ENCODE assay signal across 8 mouse cellular contexts in the genomic region with DNA sequence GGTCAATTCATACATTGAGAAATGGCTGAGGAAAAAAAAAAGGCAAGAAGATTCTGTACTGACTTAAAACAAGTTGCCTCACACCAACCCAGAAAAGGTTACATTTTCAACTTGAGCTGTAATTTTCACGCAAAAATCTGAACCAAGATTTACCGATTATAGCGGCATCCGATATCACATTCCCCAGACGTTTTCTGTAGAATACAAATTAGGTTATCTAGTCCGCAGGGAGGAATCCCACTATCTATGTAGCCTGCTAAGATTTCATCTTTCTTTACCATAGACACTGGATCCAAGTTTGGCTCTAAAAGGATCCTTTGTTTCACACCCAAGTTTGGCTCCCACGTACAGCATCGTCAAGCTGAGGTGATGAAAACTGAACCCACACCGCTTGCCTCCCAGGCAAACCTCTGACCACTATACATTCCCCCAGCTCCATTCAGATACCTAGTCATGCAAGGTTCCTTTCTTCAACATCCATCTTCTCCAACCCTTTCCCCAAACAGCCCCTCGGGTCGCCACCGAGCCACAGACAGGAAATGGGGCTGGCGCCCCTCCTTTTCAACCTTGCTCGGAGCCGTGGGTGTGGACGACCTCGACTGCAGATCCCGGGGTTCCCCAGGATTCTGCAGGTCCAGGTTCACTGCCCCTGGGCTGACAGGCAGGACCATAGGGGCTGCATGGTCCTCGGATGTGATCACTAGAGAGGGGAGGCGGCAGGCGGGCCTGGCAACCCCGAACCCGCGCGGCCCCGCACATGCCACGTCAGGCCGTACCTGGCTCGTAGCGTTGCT. TPM values are rescaled to one million over a fixed set of nuclear protein-coding genes. Genes with fewer than 3 reads are reported as not detected.
A peak's percentile ranks its signal among the peaks of the same experiment; 100 is the strongest.
DNase-seq lines count a peak whose midpoint lies in the region; ATAC-seq and TF ChIP-seq lines count a peak whose summit lies in the region.

No protein-coding gene starts in this region.

- intact Hi-C loops in heart, postnatal 14 days (cut with DNase I), result loop anchor here (5.0 kb wide), 3 partner anchors 38 to 273 kb away; no protein-coding TSS in a partner anchor
- intact Hi-C loops in left cerebral cortex, postnatal 10 days (cut with DNase I), result loop anchor here (5.0 kb wide), 2 partner anchors 38 to 273 kb away; no protein-coding TSS in a partner anchor

- WGBS in heart, postnatal 0 days, result 1% methylated on average over 30 of the region's 30 CpGs
- 2% methylated on average over 30 of the region's 30 CpGs for WGBS in forebrain, embryonic 14.5 days
- under 1% methylated on average over 30 of the region's 30 CpGs for WGBS in liver, postnatal 0 days (ENCODE audit: insufficient replicate concordance)

- H3K27me3 ChIP-seq in heart, postnatal 0 days (ENCODE audit: control insufficient read depth, insufficient read depth, low read length), result no peaks in the 10 kb centered on the region
- no peaks in the 10 kb centered on the region for H3K27me3 ChIP-seq in forebrain, embryonic 14.5 days (replicated peaks; ENCODE audit: control insufficient read depth, insufficient read depth, low read length)
- H3K27me3 ChIP-seq in liver, postnatal 0 days (ENCODE audit: insufficient read depth, low read length), result no peaks in the 10 kb centered on the region

- peak overlapping the region; percentile 94 for H3K4me2 ChIP-seq in heart, postnatal 0 days (ENCODE audit: low read depth, low read length)
- peak overlapping the region; percentile 72 for H3K4me2 ChIP-seq in forebrain, embryonic 14.5 days (ENCODE audit: low read length)
- H3K4me2 ChIP-seq in liver, postnatal 0 days (ENCODE audit: low read depth, low read length), result peak overlapping the region; percentile 82

- TF ChIP-seq CTCF in heart, postnatal 0 days (IDR thresholded peaks at IDR 0.05; ENCODE audit: low read depth), result no peak
- no peak for TF ChIP-seq CTCF in liver, postnatal 0 days (IDR thresholded peaks at IDR 0.05; ENCODE audit: low read depth)

- H3K4me3 ChIP-seq in heart, postnatal 0 days (ENCODE audit: low read depth, low read length), result peak overlapping the region; percentile 76
- H3K4me3 ChIP-seq in forebrain, embryonic 14.5 days (ENCODE audit: low read depth, low read length), result peak overlapping the region; percentile 97
- H3K4me3 ChIP-seq in liver, postnatal 0 days (ENCODE audit: low read depth, low read length), result peak overlapping the region; percentile 71

- TF ChIP-seq EP300 in heart, postnatal 0 days (IDR thresholded peaks at IDR 0.05; ENCODE audit: low read depth), result no peak
- no peak for TF ChIP-seq EP300 in liver, postnatal 0 days (IDR thresholded peaks at IDR 0.05; ENCODE audit: low read depth)

- no peaks in the 10 kb centered on the region for H3K9me3 ChIP-seq in heart, postnatal 0 days (replicated peaks; ENCODE audit: control insufficient read depth, low read length)
- no peaks in the 10 kb centered on the region for H3K9me3 ChIP-seq in forebrain, embryonic 14.5 days (replicated peaks; ENCODE audit: control insufficient read depth, low read length)
- no peaks in the 10 kb centered on the region for H3K9me3 ChIP-seq in liver, postnatal 0 days (ENCODE audit: low read length)

- H3K27ac ChIP-seq in heart, postnatal 0 days (ENCODE audit: low read depth), result peak overlapping the region; percentile 71
- H3K27ac ChIP-seq in forebrain, embryonic 14.5 days (ENCODE audit: low read depth, low read length), result peak overlapping the region; percentile 89
- peak overlapping the region; percentile 66 for H3K27ac ChIP-seq in liver, postnatal 0 days (ENCODE audit: low read depth)

- no peaks in the 10 kb centered on the region for H3K36me3 ChIP-seq in heart, postnatal 0 days (replicated peaks; ENCODE audit: control insufficient read depth, insufficient read depth, low read length)
- H3K36me3 ChIP-seq in forebrain, embryonic 14.5 days (ENCODE audit: control insufficient read depth, insufficient read depth, low read length), result no peaks in the 10 kb centered on the region
- no peaks in the 10 kb centered on the region for H3K36me3 ChIP-seq in liver, postnatal 0 days (replicated peaks; ENCODE audit: insufficient read depth, low read length)

- H3K9ac ChIP-seq in heart, postnatal 0 days (replicated peaks; ENCODE audit: low read depth, low read length), result peak overlapping the region; percentile 81
- H3K9ac ChIP-seq in forebrain, embryonic 14.5 days (ENCODE audit: low read length), result peak overlapping the region; percentile 96
- peak overlapping the region; percentile 70 for H3K9ac ChIP-seq in liver, postnatal 0 days (replicated peaks)

- no peak for DNase-seq in heart, postnatal 0 days (ENCODE audit: low spot score)
- DNase-seq in heart, postnatal 14 days, result no peak
- peak; percentile 55 for DNase-seq in NIH3T3 (ENCODE audit: low read depth)
- DNase-seq in forebrain, embryonic 14.5 days (ENCODE audit: low spot score), result peak; percentile 38
- DNase-seq in liver, postnatal 0 days, result no peak
- no peak for DNase-seq in B cell, adult 2 months
- DNase-seq in kidney, adult 8-10 months, result no peak
- DNase-seq in left cerebral cortex, postnatal 10 days (ENCODE audit: extremely low spot score in 1 of 2, low spot score in 2 of 2), result no peak

- no peak; the same call in 1 of the 2 replicates for ATAC-seq in heart, postnatal 0 days (ENCODE audit: insufficient read depth, low read depth)
- no peak for ATAC-seq in forebrain, embryonic 14.5 days
- ATAC-seq in liver, postnatal 0 days, result peak; percentile 9

- peaks cover 8% of the 10 kb centered on the region; the same call in 1 of the 2 replicates for H3K4me1 ChIP-seq in heart, postnatal 0 days (ENCODE audit: control insufficient read depth, insufficient read depth)
- H3K4me1 ChIP-seq in forebrain, embryonic 14.5 days (ENCODE audit: control insufficient read depth, insufficient read depth, low read length), result peaks cover 9% of the 10 kb centered on the region
- peaks cover 12% of the 10 kb centered on the region for H3K4me1 ChIP-seq in liver, postnatal 0 days (ENCODE audit: insufficient read depth)

RNA-seq across cellular contexts. Expression of a gene that starts 0.5 kb away (rescaled TPM):
- total RNA-seq in heart, postnatal 0 days (2014; rRNA removed; ENCODE audit: low replicate concordance), result 3.9 and 11.7 TPM in 2 replicates
- polyA plus RNA-seq in heart, postnatal 0 days (2015; fragmentation: Nextera tagmentation; extraction: Ambion mirVana), result 20.4 and 20.6 TPM in 2 replicates
- total RNA-seq in heart, postnatal 14 days (2021), result 10 to 100 TPM; 10.0 to 12.5 TPM
- 42.7 and 52.7 TPM in 2 replicates for polyA plus RNA-seq in forebrain, embryonic 14.5 days (2014; fragmentation: Nextera tagmentation; extraction: Ambion mirVana)
- polyA plus RNA-seq in liver, postnatal 0 days (2015; fragmentation: Nextera tagmentation; extraction: Ambion mirVana), result 11.2 and 11.4 TPM in 2 replicates
- total RNA-seq in left cerebral cortex, postnatal 10 days (2021), result 10 to 100 TPM; 18.9 to 19.1 TPM

RNA-seq across cellular contexts. Expression of a gene that starts 0.8 kb away (rescaled TPM):
- total RNA-seq in heart, postnatal 0 days (2014; rRNA removed; ENCODE audit: low replicate concordance), result 3.7 and 7.7 TPM in 2 replicates
- 2.9 and 3.0 TPM in 2 replicates for polyA plus RNA-seq in heart, postnatal 0 days (2015; fragmentation: Nextera tagmentation; extraction: Ambion mirVana)
- total RNA-seq in heart, postnatal 14 days (2021), result 1 to 10 TPM; 8.2 to 9.7 TPM
- 36.1 and 42.0 TPM in 2 replicates for polyA plus RNA-seq in forebrain, embryonic 14.5 days (2014; fragmentation: Nextera tagmentation; extraction: Ambion mirVana)
- polyA plus RNA-seq in liver, postnatal 0 days (2015; fragmentation: Nextera tagmentation; extraction: Ambion mirVana), result 1.7 and 1.9 TPM in 2 replicates
- total RNA-seq in left cerebral cortex, postnatal 10 days (2021), result 10 to 100 TPM; 60.2 to 63.8 TPM

RNA-seq across cellular contexts. Expression of a gene that starts 17.7 kb away (rescaled TPM):
- total RNA-seq in heart, postnatal 0 days (2014; rRNA removed; ENCODE audit: low replicate concordance), result not detected in 2 replicates
- 0.86 and 2.0 TPM in 2 replicates for polyA plus RNA-seq in heart, postnatal 0 days (2015; fragmentation: Nextera tagmentation; extraction: Ambion mirVana)
- total RNA-seq in heart, postnatal 14 days (2021), result under 1 TPM in 1 of 2 experiments, not detected in 1; 0.39 TPM
- 0.66 and 0.88 TPM in 2 replicates for polyA plus RNA-seq in forebrain, embryonic 14.5 days (2014; fragmentation: Nextera tagmentation; extraction: Ambion mirVana)
- 0.83 and 1.2 TPM in 2 replicates for polyA plus RNA-seq in liver, postnatal 0 days (2015; fragmentation: Nextera tagmentation; extraction: Ambion mirVana)
- 1 to 10 TPM; 3.1 to 3.9 TPM for total RNA-seq in left cerebral cortex, postnatal 10 days (2021)

Comparison
In these comparisons a context has a peak if more than half of its experiments do, and no peak if none do; other contexts are left out.
1. DNase-seq: peak in NIH3T3 (single experiment) and forebrain, embryonic 14.5 days (single experiment); none in heart, postnatal 0 days (single experiment), heart, postnatal 14 days (0 of 2), liver, postnatal 0 days (single experiment), B cell, adult 2 months (0 of 2), kidney, adult 8-10 months (0 of 2) and left cerebral cortex, postnatal 10 days (0 of 2).
2. Peak in every context shown above with its lines, with median percentiles within 50 percentile points of each other: H3K27ac ChIP-seq, H3K4me2 ChIP-seq, H3K4me3 ChIP-seq and H3K9ac ChIP-seq.